Mouse (Mus musculus) kidney, embryonic 16.5 days (tissue): ENCODE measurements around the gene 4632433K11Rik. TPM values are rescaled to one million over a fixed set of nuclear protein-coding genes. Genes with fewer than 3 reads are reported as not detected.

Experiments
- ATAC-seq: fragments of 200-750 bp; cut with Nextera tagmentation; 2 replicates; pipeline ENCODE4 v1.8.0; 2017; ENCODE audit warnings: moderate TSS enrichment; ENCODE audit not compliant: low FRiP score, low TSS enrichment
- H3K27ac ChIP-seq: fragments of 300-500 bp; sonication (generic); 2 replicates; pipeline ENCODE4 v1.5.1; 2014; ENCODE audit warnings: low read length
- H3K27me3 ChIP-seq: fragments of 300-500 bp; sonication (generic); 2 replicates; pipeline ENCODE4 v1.6.1; 2014; ENCODE audit warnings: low read length, control low read depth, mixed read lengths; ENCODE audit not compliant: insufficient read depth
- H3K36me3 ChIP-seq: fragments of 300-500 bp; sonication (generic); 2 replicates; pipeline ENCODE4 v1.6.1; 2014; ENCODE audit warnings: low read length, control low read depth, mixed read lengths; ENCODE audit not compliant: insufficient read depth
- H3K4me1 ChIP-seq: fragments of 300-500 bp; sonication (generic); 2 replicates; pipeline ENCODE4 v1.6.1; 2014; ENCODE audit warnings: low read length, control low read depth, mixed read lengths; ENCODE audit not compliant: insufficient read depth
- H3K4me2 ChIP-seq: fragments of 300-500 bp; sonication (generic); replicated peaks from 2 replicates; pipeline ENCODE4 v1.6.1; 2014; ENCODE audit warnings: low read depth, low read length
- H3K4me3 ChIP-seq: fragments of 300-500 bp; sonication (generic); 2 replicates; pipeline ENCODE4 v1.5.1; 2014; ENCODE audit warnings: mild to moderate bottlenecking, low read length
- H3K9ac ChIP-seq: fragments of 300-500 bp; sonication (generic); replicated peaks from 2 replicates; pipeline ENCODE4 v1.6.1; 2014; ENCODE audit warnings: low read length
- H3K9me3 ChIP-seq: fragments of 300-500 bp; sonication (generic); 2 replicates; pipeline ENCODE4 v1.6.1; 2016; ENCODE audit warnings: low read length, control low read depth
- WGBS: fragments of 180-500 bp; shearing (Covaris S2); extraction: QIAGEN DNeasy Blood & Tissue Kit; methylation state at CpG from one replicate; pipeline ENCODE4 v1.1.7; 2014; 5-methylcytosine and 5-hydroxymethylcytosine counted together
- polyA plus RNA-seq: library from polyadenylated mRNA; unstranded; fragments of >200 nt; fragmentation: Nextera tagmentation; extraction: Ambion mirVana; gene quantifications from 2 replicates; pipeline ENCODE4 v1.2.1, GENCODE M21; 2015

Gene 4632433K11Rik
- polyA plus RNA-seq, 1 experiment from 2014 or later, result 1.3 TPM

DNA sequence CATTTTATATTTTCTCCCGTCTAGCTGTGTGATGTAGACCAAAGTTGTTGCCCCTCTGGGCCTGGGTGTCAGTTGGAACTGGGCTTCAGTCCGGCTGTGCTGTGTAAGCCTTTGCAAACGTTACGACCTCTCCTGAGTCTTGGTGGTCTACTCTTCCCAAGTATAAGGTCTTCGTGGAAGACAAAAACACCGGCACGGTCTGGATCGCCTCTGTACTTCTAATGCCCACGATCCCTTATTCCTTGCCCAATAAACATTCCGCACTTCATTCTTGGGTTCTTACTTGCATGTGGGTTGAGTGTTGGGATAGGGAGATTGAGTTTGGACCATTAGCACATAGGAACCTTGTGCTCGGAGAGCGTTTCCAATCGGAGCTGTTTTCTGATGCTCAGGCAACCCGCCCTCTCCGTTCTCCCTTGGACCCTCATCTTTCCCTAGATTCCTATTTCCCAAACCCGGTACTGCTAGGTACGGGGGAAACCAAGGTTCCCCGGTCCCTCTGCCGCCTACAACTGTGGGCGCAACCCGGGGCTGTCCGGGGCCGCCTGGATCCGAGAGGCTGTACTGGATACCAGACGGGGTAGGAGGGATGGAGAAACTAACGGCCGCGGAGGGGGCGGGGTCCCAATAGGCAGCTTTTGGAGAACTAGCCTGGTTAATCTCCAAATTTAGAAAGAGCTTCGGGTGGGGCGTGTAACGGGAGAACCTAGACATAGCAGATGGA, 19.7 kb downstream of the 4632433K11Rik start:
- Histone ChIP-seq H3K27ac (no peak overlapping the region), H3K36me3 (no peaks in the 10 kb centered on the region), H3K9me3 (no peaks in the 10 kb centered on the region), H3K27me3 (peaks cover 52% of the 10 kb centered on the region), H3K4me3 (peak overlapping the region; percentile 75), H3K4me2 (peak overlapping the region; percentile 93), H3K9ac (peak overlapping the region; percentile 90), H3K4me1 (peaks cover 43% of the 10 kb centered on the region)
- 6% methylated on average over 32 of the region's 32 CpGs for WGBS
- no peak for ATAC-seq

DNA sequence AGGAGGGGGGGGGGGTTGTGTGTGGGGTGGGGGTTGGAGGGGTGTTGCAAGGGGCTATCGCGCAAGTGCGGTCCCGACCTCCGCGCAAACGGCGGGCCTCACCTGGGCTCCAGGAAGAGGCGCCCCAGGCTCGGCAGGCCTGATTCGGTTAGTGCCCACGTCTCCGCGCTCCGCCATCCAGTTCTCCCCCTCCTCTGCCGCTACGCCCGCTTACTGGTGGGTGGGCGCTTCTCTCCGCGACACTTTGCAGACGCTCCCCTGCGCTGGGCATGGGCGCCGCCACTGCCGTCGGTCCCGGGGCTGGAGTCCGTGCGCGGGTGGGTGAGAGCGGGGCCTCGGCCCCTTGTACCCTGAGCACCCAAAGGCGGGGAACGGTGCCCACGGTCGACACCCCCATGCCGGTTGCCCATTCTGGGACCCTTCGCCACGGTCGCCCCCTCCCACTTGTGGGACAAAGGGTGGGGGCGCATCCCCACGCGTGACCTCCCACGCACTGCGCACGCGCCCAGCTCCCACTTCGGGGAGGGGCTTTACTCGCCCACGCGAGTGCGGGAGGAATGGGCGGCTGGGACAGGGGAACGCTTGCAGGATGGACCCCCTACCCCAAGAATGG, 22.8 kb downstream of the 4632433K11Rik start:
- Histone ChIP-seq H3K9me3 (no peaks in the 10 kb centered on the region), H3K36me3 (no peaks in the 10 kb centered on the region), H3K4me2 (peak overlapping the region; percentile 89), H3K4me3 (peak overlapping the region; percentile 62), H3K9ac (peak overlapping the region; percentile 86), H3K27ac (peak overlapping the region; percentile 38; the same call in 1 of the 2 replicates), H3K27me3 (peaks cover 52% of the 10 kb centered on the region), H3K4me1 (peaks cover 47% of the 10 kb centered on the region)
- under 1% methylated on average over 55 of the region's 55 CpGs for WGBS
- ATAC-seq, result 0 out of 2 replicates have a peak, but pooled peaks have one; percentile 0

GRCm38 (mm10) chr7:5057381-5057780, 23.5 kb downstream of the 4632433K11Rik start:
- Histone ChIP-seq H3K36me3 (no peaks in the 10 kb centered on the region), H3K27ac (0 out of 2 replicates have a peak overlapping the region, but pooled peaks have one; percentile 38), H3K4me3 (peak overlapping the region; percentile 62), H3K4me1 (peaks cover 43% of the 10 kb centered on the region), H3K4me2 (peak overlapping the region; percentile 89), H3K9ac (peak overlapping the region; percentile 86), H3K27me3 (peaks cover 48% of the 10 kb centered on the region), H3K9me3 (no peaks in the 10 kb centered on the region)
- no peak for ATAC-seq
- WGBS, result 31% methylated on average over 8 of the region's 8 CpGs

DNA sequence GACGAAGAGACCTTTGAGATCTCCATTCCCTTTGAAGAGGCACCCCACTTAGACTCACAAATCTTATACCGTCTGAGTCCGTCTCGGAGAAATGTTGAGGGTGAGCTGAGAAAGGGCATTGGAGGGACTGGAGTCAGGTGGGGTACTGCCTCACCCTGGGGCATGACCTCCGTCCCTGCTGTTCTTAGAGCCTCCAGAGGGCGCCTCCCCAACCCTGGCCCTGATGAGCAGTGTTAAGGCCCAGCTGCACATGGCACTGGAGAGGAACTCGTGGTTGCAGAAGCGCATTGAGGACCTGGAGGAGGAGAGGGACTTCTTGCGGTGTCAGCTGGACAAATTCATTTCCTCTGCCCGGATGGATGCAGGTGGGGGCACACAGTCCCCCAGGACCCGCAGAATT, 23.9 kb downstream of the 4632433K11Rik start:
- H3K9me3 ChIP-seq, result no peaks in the 10 kb centered on the region
- H3K9ac ChIP-seq, result no peak overlapping the region; the same call in 1 of the 2 replicates
- no peak for ATAC-seq
- H3K27me3 ChIP-seq, result peaks cover 46% of the 10 kb centered on the region
- H3K36me3 ChIP-seq, result no peaks in the 10 kb centered on the region
- H3K27ac ChIP-seq, result no peak overlapping the region
- WGBS, result 30% methylated on average over 11 of the region's 11 CpGs
- H3K4me3 ChIP-seq, result peak overlapping the region; percentile 62
- peaks cover 39% of the 10 kb centered on the region for H3K4me1 ChIP-seq
- H3K4me2 ChIP-seq, result peak overlapping the region; percentile 89

DNA sequence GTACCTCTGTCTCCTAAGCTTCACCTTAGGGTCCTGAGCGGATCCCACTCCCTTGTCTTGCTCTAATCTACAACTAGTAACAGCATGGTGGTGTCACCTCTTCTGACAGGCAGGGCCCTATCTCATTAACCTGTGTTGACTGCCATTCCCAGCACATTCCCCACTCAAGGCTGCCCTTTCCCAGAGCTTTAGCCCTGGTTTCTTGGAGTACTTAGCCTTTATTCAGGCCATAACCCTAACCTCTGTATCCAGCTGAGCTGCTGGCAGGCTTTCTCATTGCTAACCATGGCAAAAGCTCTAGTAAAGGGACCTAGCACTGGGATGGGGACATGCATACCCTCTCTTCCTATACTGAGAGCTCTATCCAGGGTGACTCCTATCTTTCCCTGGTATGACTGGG, 24.7 kb downstream of the 4632433K11Rik start:
- Histone ChIP-seq H3K9ac (peak overlapping the region; percentile 19; the same call in 1 of the 2 replicates), H3K4me3 (no peak overlapping the region), H3K9me3 (no peaks in the 10 kb centered on the region), H3K4me1 (peaks cover 36% of the 10 kb centered on the region), H3K4me2 (no peak overlapping the region), H3K27ac (no peak overlapping the region), H3K27me3 (peaks cover 38% of the 10 kb centered on the region), H3K36me3 (no peaks in the 10 kb centered on the region)
- ATAC-seq, result no peak
- 92% methylated on average over 1 of the region's 1 CpGs for WGBS

GRCm38 (mm10) chr7:5059421-5059820, 25.5 kb downstream of the 4632433K11Rik start:
- Histone ChIP-seq H3K9ac (peak overlapping the region; percentile 98; the same call in 1 of the 2 replicates), H3K36me3 (no peaks in the 10 kb centered on the region), H3K4me3 (no peak overlapping the region), H3K27me3 (peaks cover 30% of the 10 kb centered on the region), H3K27ac (no peak overlapping the region), H3K9me3 (no peaks in the 10 kb centered on the region), H3K4me2 (no peak overlapping the region), H3K4me1 (peaks cover 37% of the 10 kb centered on the region)
- WGBS, result 90% methylated on average over 12 of the region's 12 CpGs
- ATAC-seq, result no peak

DNA sequence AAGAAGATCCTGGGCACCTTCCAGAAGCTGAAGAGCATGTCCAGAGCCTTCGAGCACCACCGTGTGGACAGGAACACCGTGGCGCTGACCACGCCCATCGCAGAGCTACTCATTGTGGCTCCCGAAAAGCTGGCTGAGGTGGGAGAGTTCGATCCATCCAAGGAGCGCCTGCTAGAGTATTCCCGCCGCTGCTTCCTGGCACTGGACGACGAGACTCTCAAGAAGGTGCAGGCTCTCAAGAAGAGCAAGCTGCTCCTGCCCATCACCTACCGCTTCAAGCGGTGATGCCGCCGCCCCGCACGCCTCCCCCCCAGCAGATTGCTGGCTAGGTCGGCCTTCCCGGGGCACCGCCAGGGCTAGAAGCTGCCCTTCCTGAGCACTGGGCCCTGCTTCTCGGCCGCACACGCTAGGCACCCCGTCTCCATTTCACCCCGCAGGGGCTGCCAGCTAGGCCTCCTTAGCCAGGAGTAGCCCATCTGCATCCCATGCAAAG, 26.4 kb downstream of the 4632433K11Rik start:
- Histone ChIP-seq H3K9me3 (no peaks in the 10 kb centered on the region), H3K4me3 (peak overlapping the region; percentile 79), H3K4me2 (peak overlapping the region; percentile 96), H3K4me1 (peaks cover 39% of the 10 kb centered on the region), H3K9ac (peak overlapping the region; percentile 98), H3K36me3 (no peaks in the 10 kb centered on the region), H3K27me3 (peaks cover 21% of the 10 kb centered on the region), H3K27ac (peak overlapping the region; percentile 100)
- ATAC-seq, result peak; percentile 5; the same call in 1 of the 2 replicates
- 1% methylated on average over 27 of the region's 27 CpGs for WGBS

DNA sequence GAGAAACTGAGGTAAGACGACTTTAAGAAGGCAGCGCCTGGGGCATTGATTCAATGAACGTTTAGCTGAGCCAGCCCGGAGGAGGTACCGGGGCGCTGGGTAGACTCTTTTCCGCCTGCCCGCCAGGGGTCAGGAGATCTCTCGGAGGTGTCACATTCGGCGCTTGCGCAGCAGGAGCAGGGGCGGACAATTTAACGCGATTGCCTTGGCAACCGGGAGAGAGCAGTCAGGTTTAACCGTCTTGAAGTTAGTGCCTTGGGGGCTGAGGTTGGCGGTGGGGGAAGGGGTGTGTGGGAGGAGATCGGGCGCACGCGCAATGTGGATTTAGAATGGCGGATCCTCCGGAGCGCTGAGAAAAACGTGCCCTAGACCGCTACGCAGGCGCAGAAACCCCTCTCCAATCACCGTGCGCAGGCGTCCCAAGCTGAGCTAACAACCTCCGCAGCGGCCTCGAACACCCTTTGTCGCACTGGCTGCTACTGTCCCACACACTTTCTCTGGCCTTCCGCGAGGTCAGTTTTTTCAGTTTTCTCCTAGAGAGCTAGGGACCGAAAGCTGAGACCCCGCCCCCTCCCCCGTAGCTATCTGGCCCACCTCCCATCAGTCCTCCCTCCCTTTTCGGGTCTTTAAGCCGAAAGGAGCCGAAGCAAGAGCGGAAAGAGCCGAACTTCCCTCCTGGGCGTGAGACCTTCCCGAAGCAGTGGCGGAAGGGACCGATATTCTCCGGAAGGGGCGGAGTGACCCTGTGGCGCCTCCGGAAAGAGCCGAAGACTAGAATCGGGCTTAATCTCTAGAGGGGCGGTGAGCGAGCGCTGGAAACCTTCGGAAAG, 27.2 kb downstream of the 4632433K11Rik start:
- H3K36me3 ChIP-seq, result peaks cover under 1% of the 10 kb centered on the region; the same call in 1 of the 2 replicates
- H3K27me3 ChIP-seq, result peaks cover 13% of the 10 kb centered on the region
- H3K9me3 ChIP-seq, result no peaks in the 10 kb centered on the region
- H3K27ac ChIP-seq, result peak overlapping the region; percentile 100
- H3K4me2 ChIP-seq, result peak overlapping the region; percentile 96
- WGBS, result under 1% methylated on average over 60 of the region's 60 CpGs
- H3K9ac ChIP-seq, result peak overlapping the region; percentile 98
- H3K4me1 ChIP-seq, result peaks cover 43% of the 10 kb centered on the region
- ATAC-seq, result peak; percentile 88
- peak overlapping the region; percentile 79 for H3K4me3 ChIP-seq

GRCm38 (mm10) chr7:5061774-5062359, 27.9 kb downstream of the 4632433K11Rik start, which contains the start of gene U2af2:
U2af2 (plus strand) TSS chr7:5062143.
- Histone ChIP-seq H3K4me2 (peak within 1 kb of the TSS; percentile 96), H3K9ac (peak within 1 kb of the TSS; percentile 98), H3K27me3 (peaks cover 8% of the 10 kb centered on the region; the same call in 1 of the 2 replicates), H3K4me3 (peak within 1 kb of the TSS; percentile 79), H3K9me3 (no peaks in the 10 kb centered on the region), H3K4me1 (peaks cover 41% of the 10 kb centered on the region), H3K36me3 (peaks cover 7% of the 10 kb centered on the region; the same call in 1 of the 2 replicates), H3K27ac (peak within 1 kb of the TSS; percentile 100)
- peak; percentile 83 for ATAC-seq
- under 1% methylated on average over 57 of the region's 65 CpGs for WGBS
